Mouse (Mus musculus) large intestine, adult 2 months (tissue): ENCODE data around the gene Krt5. TPM values are rescaled to one million over a fixed set of nuclear protein-coding genes. Genes with fewer than 3 reads are reported as not detected.

Source experiments
- polyA plus RNA-seq: library from polyadenylated mRNA; depleted of rRNA; stranded (reverse); fragments of >200 nt; gene quantifications from 2 replicates; pipeline ENCODE4 v1.2.3, GENCODE M21; 2012; rRNA removed

Gene Krt5
- polyA plus RNA-seq, 1 experiment, result 0.14 TPM

Other genes starting within 250 kb of the Krt5 start
- not detected in 2 replicates for gene Krt81, start 249.1 kb downstream of the Krt5 start, polyA plus RNA-seq
- gene Krt86, start 239.4 kb downstream of the Krt5 start, polyA plus RNA-seq, result 0.09 TPM in 1 of 2 replicates, not detected in the other
- gene Krt83, start 221.4 kb downstream of the Krt5 start, polyA plus RNA-seq, result 0.07 and 0.25 TPM in 2 replicates
- gene Gm49425, start 195.6 kb downstream of the Krt5 start, polyA plus RNA-seq, result not detected in 2 replicates
- 0.32 and 1.5 TPM in 2 replicates for gene Krt84, start 180.1 kb downstream of the Krt5 start, polyA plus RNA-seq
- gene Krt82, start 162.2 kb downstream of the Krt5 start, polyA plus RNA-seq, result not detected in 2 replicates
- 0.04 TPM in 1 of 2 replicates, not detected in the other for gene Krt90, start 149.9 kb downstream of the Krt5 start, polyA plus RNA-seq
- gene Krt75, start 139.0 kb downstream of the Krt5 start, polyA plus RNA-seq, result not detected in 2 replicates
- gene Gm5414, start 84.7 kb downstream of the Krt5 start, polyA plus RNA-seq, result not detected in 2 replicates
- not detected in 2 replicates for gene Gm5478, start 65.5 kb downstream of the Krt5 start, polyA plus RNA-seq
- not detected in 2 replicates for gene Krt6b, start 32.6 kb downstream of the Krt5 start, polyA plus RNA-seq
- 0.04 TPM in 1 of 2 replicates, not detected in the other for gene Krt6a, start 18.6 kb downstream of the Krt5 start, polyA plus RNA-seq
- not detected in 2 replicates for gene Krt71, start 30.2 kb upstream of the Krt5 start, polyA plus RNA-seq
- not detected in 2 replicates for gene Krt72, start 73.6 kb upstream of the Krt5 start, polyA plus RNA-seq
- not detected in 2 replicates for gene Krt73, start 89.4 kb upstream of the Krt5 start, polyA plus RNA-seq
- not detected in 2 replicates for gene Krt2, start 105.3 kb upstream of the Krt5 start, polyA plus RNA-seq
- 0.04 and 0.17 TPM in 2 replicates for gene Krt1, start 137.9 kb upstream of the Krt5 start, polyA plus RNA-seq
- gene Krt77, start 156.8 kb upstream of the Krt5 start, polyA plus RNA-seq, result not detected in 2 replicates
- gene Krt76, start 180.0 kb upstream of the Krt5 start, polyA plus RNA-seq, result 0.02 TPM in 1 of 2 replicates, not detected in the other
- gene Krt4, start 211.8 kb upstream of the Krt5 start, polyA plus RNA-seq, result 0.11 and 0.21 TPM in 2 replicates
- 0.21 and 0.43 TPM in 2 replicates for gene Krt79, start 227.4 kb upstream of the Krt5 start, polyA plus RNA-seq
- gene Krt78, start 241.4 kb upstream of the Krt5 start, polyA plus RNA-seq, result 0.16 and 0.19 TPM in 2 replicates